Mouse (Mus musculus): ENCODE measurements around the gene Stk33. TPM values are rescaled to one million over a fixed set of nuclear protein-coding genes. Genes with fewer than 3 reads are reported as not detected.

Gene Stk33
- polyA plus RNA-seq (2014; fragmentation: Nextera tagmentation; extraction: Ambion mirVana) = 3.1 and 6.2 TPM in 2 replicates

GRCm38 (mm10) chr7:109438781-109439591 is at the start of gene Stk33:
TSS of gene Stk33 (minus strand) at chr7:109439081.
- Histone ChIP-seq H3K4me1 (ENCODE audit: control insufficient read depth, insufficient read depth, low read length) (peaks cover 7% of the 10 kb centered on the region; the same call in 1 of the 2 replicates), H3K9ac (ENCODE audit: low read depth, low read length) (peak within 1 kb of the TSS; percentile 65), H3K9me3 (ENCODE audit: control insufficient read depth, low read length) (no peaks in the 10 kb centered on the region), H3K4me3 (ENCODE audit: low read depth, low read length) (peak within 1 kb of the TSS; percentile 46), H3K27ac (replicated peaks; ENCODE audit: low read depth, low read length) (peak within 1 kb of the TSS; percentile 54), H3K27me3 (replicated peaks; ENCODE audit: control insufficient read depth, insufficient read depth, low read length) (peaks cover 6% of the 10 kb centered on the region), H3K36me3 (ENCODE audit: control insufficient read depth, insufficient read depth, low read length) (no peaks in the 10 kb centered on the region), H3K4me2 (ENCODE audit: low read depth, low read length) (peak within 1 kb of the TSS; percentile 88)
- WGBS = under 1% methylated on average over 53 of the region's 62 CpGs
- peak; percentile 78 for DNase-seq (ENCODE audit: low spot score)
- ATAC-seq (ENCODE audit: low read depth) = peak; percentile 78

GRCm38 (mm10) chr7:109484221-109484620 is 45.3 kb upstream of the Stk33 start:
- 66% methylated on average over 5 of the region's 5 CpGs for WGBS
- H3K4me3 ChIP-seq (ENCODE audit: low read depth, low read length) = no peak overlapping the region
- DNase-seq (ENCODE audit: low spot score) = no peak
- H3K9ac ChIP-seq (ENCODE audit: low read depth, low read length) = no peak overlapping the region
- no peak for ATAC-seq (ENCODE audit: low read depth)
- no peaks in the 10 kb centered on the region for H3K36me3 ChIP-seq (ENCODE audit: control insufficient read depth, insufficient read depth, low read length)
- no peak overlapping the region for H3K27ac ChIP-seq (replicated peaks; ENCODE audit: low read depth, low read length)
- no peaks in the 10 kb centered on the region for H3K4me1 ChIP-seq (ENCODE audit: control insufficient read depth, insufficient read depth, low read length)
- no peaks in the 10 kb centered on the region for H3K27me3 ChIP-seq (replicated peaks; ENCODE audit: control insufficient read depth, insufficient read depth, low read length)
- H3K9me3 ChIP-seq (ENCODE audit: control insufficient read depth, low read length) = no peaks in the 10 kb centered on the region
- H3K4me2 ChIP-seq (ENCODE audit: low read depth, low read length) = no peak overlapping the region

GRCm38 (mm10) chr7:109480765-109481197 is 41.9 kb upstream of the Stk33 start:
- peak; percentile 61 for DNase-seq (ENCODE audit: low spot score)
- peak; percentile 64; the same call in 1 of the 2 replicates for ATAC-seq (ENCODE audit: low read depth)
- 28% methylated on average over 7 of the region's 7 CpGs for WGBS

GRCm38 (mm10) chr7:109477926-109478325 is 39.0 kb upstream of the Stk33 start:
- H3K4me3 ChIP-seq (ENCODE audit: low read depth, low read length) = no peak overlapping the region
- no peaks in the 10 kb centered on the region for H3K36me3 ChIP-seq (ENCODE audit: control insufficient read depth, insufficient read depth, low read length)
- no peak overlapping the region for H3K27ac ChIP-seq (replicated peaks; ENCODE audit: low read depth, low read length)
- 73% methylated on average over 3 of the region's 3 CpGs for WGBS
- no peaks in the 10 kb centered on the region for H3K27me3 ChIP-seq (replicated peaks; ENCODE audit: control insufficient read depth, insufficient read depth, low read length)
- H3K4me1 ChIP-seq (ENCODE audit: control insufficient read depth, insufficient read depth, low read length) = no peaks in the 10 kb centered on the region
- ATAC-seq (ENCODE audit: low read depth) (no peak), DNase-seq (ENCODE audit: low spot score) (no peak)
- no peaks in the 10 kb centered on the region for H3K9me3 ChIP-seq (ENCODE audit: control insufficient read depth, low read length)
- no peak overlapping the region for H3K9ac ChIP-seq (ENCODE audit: low read depth, low read length)
- H3K4me2 ChIP-seq (ENCODE audit: low read depth, low read length) = no peak overlapping the region

More at GRCm38 (mm10) chr7:109480765-109481197, 41.9 kb upstream of the Stk33 start:
- H3K27me3 ChIP-seq (replicated peaks; ENCODE audit: control insufficient read depth, insufficient read depth, low read length) = no peaks in the 10 kb centered on the region
- 0 out of 2 replicates have a peak overlapping the region, but pooled peaks have one; percentile 4 for H3K4me3 ChIP-seq (ENCODE audit: low read depth, low read length)
- H3K4me1 ChIP-seq (ENCODE audit: control insufficient read depth, insufficient read depth, low read length) = no peaks in the 10 kb centered on the region
- H3K4me2 ChIP-seq (ENCODE audit: low read depth, low read length) = peak overlapping the region; percentile 25; the same call in 1 of the 2 replicates
- no peaks in the 10 kb centered on the region for H3K36me3 ChIP-seq (ENCODE audit: control insufficient read depth, insufficient read depth, low read length)
- no peak overlapping the region for H3K9ac ChIP-seq (ENCODE audit: low read depth, low read length)
- H3K9me3 ChIP-seq (ENCODE audit: control insufficient read depth, low read length) = no peaks in the 10 kb centered on the region
- H3K27ac ChIP-seq (replicated peaks; ENCODE audit: low read depth, low read length) = no peak overlapping the region

GRCm38 (mm10) chr7:109470700-109471099 is 31.8 kb upstream of the Stk33 start:
- 75% methylated on average over 4 of the region's 4 CpGs for WGBS

GRCm38 (mm10) chr7:109468262-109468701 is 29.4 kb upstream of the Stk33 start:
- Histone ChIP-seq H3K36me3 (ENCODE audit: control insufficient read depth, insufficient read depth, low read length) (no peaks in the 10 kb centered on the region), H3K4me2 (ENCODE audit: low read depth, low read length) (no peak overlapping the region), H3K27ac (replicated peaks; ENCODE audit: low read depth, low read length) (no peak overlapping the region), H3K27me3 (replicated peaks; ENCODE audit: control insufficient read depth, insufficient read depth, low read length) (no peaks in the 10 kb centered on the region), H3K4me3 (ENCODE audit: low read depth, low read length) (no peak overlapping the region), H3K4me1 (ENCODE audit: control insufficient read depth, insufficient read depth, low read length) (no peaks in the 10 kb centered on the region), H3K9ac (ENCODE audit: low read depth, low read length) (no peak overlapping the region), H3K9me3 (ENCODE audit: control insufficient read depth, low read length) (no peaks in the 10 kb centered on the region)
- DNase-seq (ENCODE audit: low spot score) = no peak
- ATAC-seq (ENCODE audit: low read depth) = no peak
- 46% methylated on average over 6 of the region's 6 CpGs for WGBS

More at GRCm38 (mm10) chr7:109470700-109471099, 31.8 kb upstream of the Stk33 start:
- Histone ChIP-seq H3K27ac (replicated peaks; ENCODE audit: low read depth, low read length) (no peak overlapping the region), H3K4me2 (ENCODE audit: low read depth, low read length) (no peak overlapping the region), H3K9ac (ENCODE audit: low read depth, low read length) (no peak overlapping the region), H3K27me3 (replicated peaks; ENCODE audit: control insufficient read depth, insufficient read depth, low read length) (no peaks in the 10 kb centered on the region), H3K4me1 (ENCODE audit: control insufficient read depth, insufficient read depth, low read length) (no peaks in the 10 kb centered on the region), H3K4me3 (ENCODE audit: low read depth, low read length) (no peak overlapping the region), H3K36me3 (ENCODE audit: control insufficient read depth, insufficient read depth, low read length) (no peaks in the 10 kb centered on the region), H3K9me3 (ENCODE audit: control insufficient read depth, low read length) (no peaks in the 10 kb centered on the region)
- no peak for DNase-seq (ENCODE audit: low spot score)
- no peak for ATAC-seq (ENCODE audit: low read depth)

GRCm38 (mm10) chr7:109467591-109467990 is 28.7 kb upstream of the Stk33 start:
- WGBS = 36% methylated on average over 2 of the region's 2 CpGs
- no peak overlapping the region for H3K27ac ChIP-seq (replicated peaks; ENCODE audit: low read depth, low read length)
- peak; percentile 60 for ATAC-seq (ENCODE audit: low read depth)

GRCm38 (mm10) chr7:109460698-109461097 is 21.8 kb upstream of the Stk33 start:
- WGBS = 91% methylated on average over 8 of the region's 8 CpGs
- H3K36me3 ChIP-seq (ENCODE audit: control insufficient read depth, insufficient read depth, low read length) = no peaks in the 10 kb centered on the region
- no peak overlapping the region for H3K9ac ChIP-seq (ENCODE audit: low read depth, low read length)
- H3K4me3 ChIP-seq (ENCODE audit: low read depth, low read length) = no peak overlapping the region
- H3K4me1 ChIP-seq (ENCODE audit: control insufficient read depth, insufficient read depth, low read length) = no peaks in the 10 kb centered on the region
- ATAC-seq (ENCODE audit: low read depth) = no peak
- H3K27me3 ChIP-seq (replicated peaks; ENCODE audit: control insufficient read depth, insufficient read depth, low read length) = no peaks in the 10 kb centered on the region
- H3K27ac ChIP-seq (replicated peaks; ENCODE audit: low read depth, low read length) = no peak overlapping the region
- H3K4me2 ChIP-seq (ENCODE audit: low read depth, low read length) = no peak overlapping the region
- DNase-seq (ENCODE audit: low spot score) = no peak
- no peaks in the 10 kb centered on the region for H3K9me3 ChIP-seq (ENCODE audit: control insufficient read depth, low read length)

More at GRCm38 (mm10) chr7:109467591-109467990, 28.7 kb upstream of the Stk33 start:
- no peaks in the 10 kb centered on the region for H3K4me1 ChIP-seq (ENCODE audit: control insufficient read depth, insufficient read depth, low read length)
- no peaks in the 10 kb centered on the region for H3K36me3 ChIP-seq (ENCODE audit: control insufficient read depth, insufficient read depth, low read length)
- H3K9ac ChIP-seq (ENCODE audit: low read depth, low read length) = no peak overlapping the region
- no peak overlapping the region for H3K4me3 ChIP-seq (ENCODE audit: low read depth, low read length)
- peak; percentile 51 for DNase-seq (ENCODE audit: low spot score)
- no peak overlapping the region for H3K4me2 ChIP-seq (ENCODE audit: low read depth, low read length)
- no peaks in the 10 kb centered on the region for H3K9me3 ChIP-seq (ENCODE audit: control insufficient read depth, low read length)
- no peaks in the 10 kb centered on the region for H3K27me3 ChIP-seq (replicated peaks; ENCODE audit: control insufficient read depth, insufficient read depth, low read length)
